Mouse (Mus musculus): ENCODE data around the gene 4931429L15Rik. TPM values are rescaled to one million over a fixed set of nuclear protein-coding genes. Genes with fewer than 3 reads are reported as not detected.

The 4931429L15Rik gene
- polyA plus RNA-seq, 1 experiment from 2014 or later, result not detected

GRCm38 (mm10) chr9:46329801-46330585 lies 10.2 kb upstream of the 4931429L15Rik start:
- Histone ChIP-seq H3K4me2 (ENCODE audit: low read length) (no peak overlapping the region), H3K4me1 (replicated peaks; ENCODE audit: control insufficient read depth, insufficient read depth, low read length) (peaks cover 20% of the 10 kb centered on the region), H3K27me3 (replicated peaks; ENCODE audit: control insufficient read depth, insufficient read depth, low read length) (no peaks in the 10 kb centered on the region), H3K9me3 (ENCODE audit: control insufficient read depth, low read length) (no peaks in the 10 kb centered on the region), H3K27ac (ENCODE audit: low read length) (no peak overlapping the region), H3K9ac (replicated peaks; ENCODE audit: low read depth, low read length) (no peak overlapping the region), H3K36me3 (ENCODE audit: control insufficient read depth, insufficient read depth) (no peaks in the 10 kb centered on the region), H3K4me3 (replicated peaks; ENCODE audit: low read length) (no peak overlapping the region)
- ATAC-seq, result no peak
- WGBS, result 19% methylated on average over 24 of the region's 24 CpGs

- peak overlapping the region; percentile 68 for H3K27ac ChIP-seq (ENCODE audit: low read length)
- peak overlapping the region; percentile 22 for H3K4me3 ChIP-seq (replicated peaks; ENCODE audit: low read length)
- no peaks in the 10 kb centered on the region for H3K36me3 ChIP-seq (ENCODE audit: control insufficient read depth, insufficient read depth)
- H3K9me3 ChIP-seq (ENCODE audit: control insufficient read depth, low read length), result no peaks in the 10 kb centered on the region
- 6% methylated on average over 19 of the region's 19 CpGs for WGBS
- peaks cover 20% of the 10 kb centered on the region for H3K4me1 ChIP-seq (replicated peaks; ENCODE audit: control insufficient read depth, insufficient read depth, low read length)
- peak; percentile 21; the same call in 1 of the 2 replicates for ATAC-seq
- H3K4me2 ChIP-seq (ENCODE audit: low read length), result peak overlapping the region; percentile 51
- H3K9ac ChIP-seq (replicated peaks; ENCODE audit: low read depth, low read length), result peak overlapping the region; percentile 64
- H3K27me3 ChIP-seq (replicated peaks; ENCODE audit: control insufficient read depth, insufficient read depth, low read length), result no peaks in the 10 kb centered on the region
Observed at GRCm38 (mm10) chr9:46329250-46329648, 9.5 kb upstream of the 4931429L15Rik start.

- peak; percentile 88 for ATAC-seq
- 3% methylated on average over 30 of the region's 30 CpGs for WGBS
Observed at GRCm38 (mm10) chr9:46328572-46329249, 8.9 kb upstream of the 4931429L15Rik start.

GRCm38 (mm10) chr9:46327706-46328571 lies 8.2 kb upstream of the 4931429L15Rik start:
- WGBS, result 36% methylated on average over 25 of the region's 25 CpGs
- peak overlapping the region; percentile 51; the same call in 1 of the 2 replicates for H3K4me2 ChIP-seq (ENCODE audit: low read length)
- peak overlapping the region; percentile 64 for H3K9ac ChIP-seq (replicated peaks; ENCODE audit: low read depth, low read length)
- H3K36me3 ChIP-seq (ENCODE audit: control insufficient read depth, insufficient read depth), result no peaks in the 10 kb centered on the region
- no peaks in the 10 kb centered on the region for H3K27me3 ChIP-seq (replicated peaks; ENCODE audit: control insufficient read depth, insufficient read depth, low read length)
- peak; percentile 36 for ATAC-seq
- H3K27ac ChIP-seq (ENCODE audit: low read length), result peak overlapping the region; percentile 68
- no peaks in the 10 kb centered on the region for H3K9me3 ChIP-seq (ENCODE audit: control insufficient read depth, low read length)
- H3K4me3 ChIP-seq (replicated peaks; ENCODE audit: low read length), result no peak overlapping the region
- peaks cover 20% of the 10 kb centered on the region for H3K4me1 ChIP-seq (replicated peaks; ENCODE audit: control insufficient read depth, insufficient read depth, low read length)

More at GRCm38 (mm10) chr9:46328572-46329249, 8.9 kb upstream of the 4931429L15Rik start:
- peaks cover 20% of the 10 kb centered on the region for H3K4me1 ChIP-seq (replicated peaks; ENCODE audit: control insufficient read depth, insufficient read depth, low read length)
- peak overlapping the region; percentile 64 for H3K9ac ChIP-seq (replicated peaks; ENCODE audit: low read depth, low read length)
- no peaks in the 10 kb centered on the region for H3K36me3 ChIP-seq (ENCODE audit: control insufficient read depth, insufficient read depth)
- H3K9me3 ChIP-seq (ENCODE audit: control insufficient read depth, low read length), result no peaks in the 10 kb centered on the region
- H3K4me2 ChIP-seq (ENCODE audit: low read length), result peak overlapping the region; percentile 51
- H3K4me3 ChIP-seq (replicated peaks; ENCODE audit: low read length), result peak overlapping the region; percentile 22
- peak overlapping the region; percentile 68 for H3K27ac ChIP-seq (ENCODE audit: low read length)
- no peaks in the 10 kb centered on the region for H3K27me3 ChIP-seq (replicated peaks; ENCODE audit: control insufficient read depth, insufficient read depth, low read length)

- H3K27me3 ChIP-seq (replicated peaks; ENCODE audit: control insufficient read depth, insufficient read depth, low read length), result no peaks in the 10 kb centered on the region
- no peak overlapping the region for H3K9ac ChIP-seq (replicated peaks; ENCODE audit: low read depth, low read length)
- no peak for ATAC-seq
- H3K9me3 ChIP-seq (ENCODE audit: control insufficient read depth, low read length), result no peaks in the 10 kb centered on the region
- no peaks in the 10 kb centered on the region for H3K36me3 ChIP-seq (ENCODE audit: control insufficient read depth, insufficient read depth)
- no peak overlapping the region for H3K27ac ChIP-seq (ENCODE audit: low read length)
- no peak overlapping the region for H3K4me3 ChIP-seq (replicated peaks; ENCODE audit: low read length)
- peaks cover 26% of the 10 kb centered on the region for H3K4me1 ChIP-seq (replicated peaks; ENCODE audit: control insufficient read depth, insufficient read depth, low read length)
- no peak overlapping the region for H3K4me2 ChIP-seq (ENCODE audit: low read length)
- WGBS, result 88% methylated on average over 11 of the region's 11 CpGs
Observed at GRCm38 (mm10) chr9:46326694-46327405, 7.1 kb upstream of the 4931429L15Rik start.

GRCm38 (mm10) chr9:46320461-46320860 lies 675 bp upstream of the 4931429L15Rik start:
- Histone ChIP-seq H3K36me3 (ENCODE audit: control insufficient read depth, insufficient read depth) (no peaks in the 10 kb centered on the region), H3K27me3 (replicated peaks; ENCODE audit: control insufficient read depth, insufficient read depth, low read length) (no peaks in the 10 kb centered on the region), H3K27ac (ENCODE audit: low read length) (no peak overlapping the region), H3K9ac (replicated peaks; ENCODE audit: low read depth, low read length) (no peak overlapping the region), H3K9me3 (ENCODE audit: control insufficient read depth, low read length) (no peaks in the 10 kb centered on the region), H3K4me3 (replicated peaks; ENCODE audit: low read length) (no peak overlapping the region), H3K4me2 (ENCODE audit: low read length) (no peak overlapping the region), H3K4me1 (replicated peaks; ENCODE audit: control insufficient read depth, insufficient read depth, low read length) (peaks cover 25% of the 10 kb centered on the region)
- no peak for ATAC-seq
- WGBS, result 90% methylated on average over 2 of the region's 2 CpGs

GRCm38 (mm10) chr9:46317957-46318356 lies 1.8 kb downstream of the 4931429L15Rik start:
- Histone ChIP-seq H3K27ac (ENCODE audit: low read length) (no peak overlapping the region), H3K27me3 (replicated peaks; ENCODE audit: control insufficient read depth, insufficient read depth, low read length) (no peaks in the 10 kb centered on the region), H3K9me3 (ENCODE audit: control insufficient read depth, low read length) (no peaks in the 10 kb centered on the region), H3K4me3 (replicated peaks; ENCODE audit: low read length) (no peak overlapping the region), H3K9ac (replicated peaks; ENCODE audit: low read depth, low read length) (no peak overlapping the region), H3K36me3 (ENCODE audit: control insufficient read depth, insufficient read depth) (no peaks in the 10 kb centered on the region), H3K4me2 (ENCODE audit: low read length) (no peak overlapping the region), H3K4me1 (replicated peaks; ENCODE audit: control insufficient read depth, insufficient read depth, low read length) (peaks cover 23% of the 10 kb centered on the region)
- ATAC-seq, result no peak
- WGBS, result 92% methylated on average over 3 of the region's 3 CpGs

- WGBS, result 16% methylated on average over 8 of the region's 8 CpGs
- Histone ChIP-seq H3K9me3 (ENCODE audit: control insufficient read depth, low read length) (no peaks in the 10 kb centered on the region), H3K36me3 (ENCODE audit: control insufficient read depth, insufficient read depth) (no peaks in the 10 kb centered on the region), H3K4me3 (replicated peaks; ENCODE audit: low read length) (no peak overlapping the region), H3K9ac (replicated peaks; ENCODE audit: low read depth, low read length) (no peak overlapping the region), H3K4me1 (replicated peaks; ENCODE audit: control insufficient read depth, insufficient read depth, low read length) (peaks cover 18% of the 10 kb centered on the region), H3K27me3 (replicated peaks; ENCODE audit: control insufficient read depth, insufficient read depth, low read length) (no peaks in the 10 kb centered on the region), H3K4me2 (ENCODE audit: low read length) (peak overlapping the region; percentile 11; the same call in 1 of the 2 replicates), H3K27ac (ENCODE audit: low read length) (peak overlapping the region; percentile 53)
- peak; percentile 77 for ATAC-seq
Observed at GRCm38 (mm10) chr9:46316909-46317308, 2.9 kb downstream of the 4931429L15Rik start.

Data from forebrain, embryonic 16.5 days (tissue).